Mouse (Mus musculus) adipocyte (in vitro differentiated cells): ENCODE measurements around the gene Gm7029.
A peak's percentile ranks its signal among the peaks of the same experiment; 100 is the strongest.

ENCODE experiments used
- DNase-seq: peaks from one replicate; pipeline ENCODE4 v3.0.0-alpha.2; 2016; ENCODE audit warnings: low spot score

The Gm7029 gene

DNA sequence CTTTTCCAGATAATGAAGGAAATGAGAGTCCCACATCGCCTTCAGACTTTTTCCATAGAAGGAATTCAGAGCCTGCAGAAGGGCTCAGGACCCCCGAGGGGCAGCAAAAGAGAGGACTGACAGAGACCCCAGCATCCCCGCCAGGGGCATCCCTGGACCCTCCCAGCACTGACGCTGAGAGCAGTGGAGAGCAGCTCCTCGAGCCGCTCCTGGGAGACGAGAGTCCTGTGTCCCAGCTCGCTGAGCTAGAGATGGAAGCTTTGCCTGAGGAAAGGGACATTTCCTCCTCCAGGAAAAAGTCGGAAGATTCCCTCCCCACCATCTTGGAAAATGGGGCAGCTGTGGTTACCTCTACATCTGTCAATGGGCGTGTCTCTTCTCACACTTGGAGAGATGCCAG lies 39.6 kb downstream of the Gm7029 start:
- DNase-seq = no peak

DNA sequence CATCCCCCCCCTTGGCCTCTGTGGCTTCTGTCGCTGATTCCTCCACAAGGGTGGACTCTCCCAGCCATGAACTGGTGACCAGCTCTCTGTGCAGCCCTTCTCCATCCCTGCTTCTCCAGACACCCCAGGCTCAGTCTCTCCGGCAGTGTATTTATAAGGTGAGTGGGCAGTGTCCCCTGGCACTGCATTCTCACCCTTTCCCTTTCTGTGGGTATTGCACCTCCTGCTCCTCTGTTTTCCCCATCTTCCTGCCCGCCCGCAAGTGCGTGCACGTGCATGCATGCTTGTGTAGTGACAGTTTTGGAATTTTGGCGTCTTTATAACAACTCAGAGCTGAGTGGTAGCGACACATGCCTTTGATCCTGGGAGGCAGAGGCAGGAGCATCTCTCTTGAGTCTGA lies 40.3 kb downstream of the Gm7029 start:
- no peak for DNase-seq

DNA sequence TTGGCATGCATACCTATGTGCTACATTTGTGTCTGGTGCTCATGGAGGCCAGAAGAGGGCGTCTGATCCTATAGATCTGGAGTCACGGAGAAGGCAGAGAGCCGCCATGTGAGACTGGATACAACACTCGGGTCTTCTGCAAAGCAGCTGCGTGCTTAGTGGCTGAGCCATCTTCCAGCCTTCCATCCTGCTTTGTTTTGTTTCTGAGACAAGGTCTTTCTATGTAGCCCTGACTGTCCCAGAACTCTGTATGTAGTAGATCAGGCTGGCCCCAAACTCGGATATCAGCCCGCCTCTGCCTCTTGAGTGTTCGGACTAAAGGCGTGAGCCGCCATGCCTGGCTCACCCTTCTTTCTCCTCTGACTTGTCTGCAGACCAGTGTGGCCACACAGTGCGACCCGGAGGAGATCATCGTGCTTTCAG lies 41.3 kb downstream of the Gm7029 start:
- DNase-seq = no peak

DNA sequence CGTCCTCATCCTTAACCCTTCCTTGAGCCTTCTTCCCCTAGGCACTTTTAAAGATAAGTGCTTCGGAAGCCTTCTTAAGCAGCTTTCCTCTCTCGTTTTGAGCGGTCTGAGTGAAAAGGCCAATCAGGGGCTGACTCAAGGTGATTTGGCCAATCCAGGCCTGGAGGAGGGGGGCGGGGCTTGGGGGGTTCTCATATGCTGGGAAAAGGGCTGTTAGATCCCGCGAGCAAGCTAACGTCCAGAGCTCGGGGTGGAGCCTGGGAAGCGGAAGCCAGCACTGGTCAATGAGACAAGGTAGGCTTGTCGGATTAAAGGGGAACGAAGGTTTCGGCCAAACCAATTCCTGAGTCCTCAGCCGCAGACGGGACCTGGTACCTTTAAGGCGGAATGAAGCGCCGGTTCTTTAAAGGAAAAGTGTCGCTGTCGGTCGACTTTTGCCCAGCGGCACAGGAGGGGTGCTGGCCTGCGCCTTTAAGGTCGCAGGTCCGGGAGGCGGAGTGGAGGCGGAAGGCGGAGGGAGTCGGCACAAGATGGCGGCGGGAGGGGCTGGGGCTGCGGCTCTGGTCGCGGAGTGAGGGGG lies 42.1 kb downstream of the Gm7029 start, which contains the start of the genes Tapbp and Zbtb22:
Gene Tapbp (plus strand): TSS at position 229 of the 580 bp plus-strand sequence.
Gene Zbtb22 (plus strand): TSS at position 234 of the 580 bp plus-strand sequence.
- peak; percentile 99 for DNase-seq

DNA sequence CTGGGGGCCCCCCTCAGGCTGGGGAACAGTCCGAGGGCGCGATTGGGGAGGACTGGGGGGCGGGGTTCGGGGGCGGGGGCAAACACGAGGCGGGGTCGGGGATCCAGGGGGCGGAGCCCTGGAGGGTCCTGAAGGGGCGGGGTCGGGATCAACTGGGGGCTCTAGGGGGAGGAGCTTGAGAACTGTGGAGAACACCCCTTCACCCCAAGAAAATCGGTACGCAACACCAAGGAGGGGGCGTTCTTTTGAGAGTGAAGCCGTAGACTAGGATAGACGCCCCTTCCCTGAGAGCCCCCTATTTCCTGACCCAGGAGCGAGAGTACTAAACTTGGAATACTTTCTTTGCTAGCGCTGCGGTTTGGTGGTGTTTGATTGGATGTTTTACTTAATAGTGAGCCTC lies 42.7 kb downstream of the Gm7029 start:
- no peak for DNase-seq

DNA sequence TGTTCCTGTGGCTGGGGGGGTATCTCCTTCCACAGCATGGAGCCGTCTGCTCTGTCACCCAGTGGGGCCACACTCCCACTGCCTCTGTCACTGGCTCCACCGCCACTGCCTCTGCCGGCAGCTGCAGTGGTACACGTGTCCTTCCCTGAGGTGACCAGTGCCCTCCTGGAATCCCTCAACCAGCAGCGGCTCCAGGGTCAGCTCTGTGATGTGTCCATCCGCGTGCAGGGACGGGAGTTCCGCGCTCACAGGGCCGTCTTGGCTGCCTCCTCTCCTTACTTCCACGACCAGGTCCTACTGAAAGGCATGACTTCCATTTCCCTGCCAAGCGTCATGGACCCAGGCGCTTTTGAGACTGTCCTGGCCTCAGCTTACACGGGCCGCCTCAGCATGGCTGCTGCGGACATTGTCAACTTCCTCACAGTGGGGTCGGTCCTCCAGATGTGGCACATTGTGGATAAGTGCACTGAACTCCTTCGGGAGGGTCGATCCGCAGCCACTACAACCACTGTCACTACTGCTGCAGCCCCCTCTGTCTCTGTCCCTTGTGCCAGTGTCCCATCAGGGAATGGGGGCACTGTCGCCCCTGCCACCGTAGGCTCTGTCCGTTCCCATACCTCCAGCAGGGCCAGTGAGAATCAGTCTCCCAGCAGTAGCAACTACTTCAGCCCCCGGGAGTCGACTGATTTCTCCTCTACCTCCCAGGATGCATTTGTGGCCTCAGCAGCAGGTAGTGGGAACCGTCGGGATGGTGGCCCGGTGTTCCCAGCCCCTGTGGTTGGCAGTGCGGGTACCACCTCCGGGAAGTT lies 43.4 kb downstream of the Gm7029 start:
- no peak for DNase-seq

DNA sequence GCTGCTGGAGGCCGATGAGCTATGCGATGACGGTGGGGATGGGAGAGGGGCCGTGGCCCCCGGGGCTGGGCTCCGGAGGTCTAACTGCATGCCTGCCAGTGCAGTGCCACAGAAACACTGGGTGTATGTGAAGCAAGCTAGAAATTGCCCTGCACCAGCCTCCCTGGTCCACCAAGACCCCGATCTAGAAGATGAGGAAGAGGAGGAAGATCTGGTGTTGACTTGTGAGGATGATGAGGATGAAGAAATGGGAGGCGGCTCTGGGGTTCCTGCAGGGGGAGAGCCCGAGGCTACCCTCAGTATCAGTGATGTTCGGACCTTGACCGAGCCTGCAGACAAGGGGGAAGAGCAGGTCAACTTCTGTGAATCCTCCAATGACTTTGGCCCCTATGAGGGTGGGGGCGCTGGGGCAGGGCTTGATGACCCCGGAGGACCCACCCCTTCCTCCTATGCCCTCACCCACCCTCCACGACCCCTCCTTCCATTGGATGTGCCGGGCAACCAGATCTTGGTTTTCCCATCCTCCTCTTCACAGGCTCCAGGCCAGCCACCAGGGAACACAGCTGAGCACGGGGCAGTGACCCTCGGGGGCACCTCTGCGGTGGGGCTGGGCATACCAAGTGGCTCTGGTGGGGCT lies 44.1 kb downstream of the Gm7029 start:
- DNase-seq = no peak

DNA sequence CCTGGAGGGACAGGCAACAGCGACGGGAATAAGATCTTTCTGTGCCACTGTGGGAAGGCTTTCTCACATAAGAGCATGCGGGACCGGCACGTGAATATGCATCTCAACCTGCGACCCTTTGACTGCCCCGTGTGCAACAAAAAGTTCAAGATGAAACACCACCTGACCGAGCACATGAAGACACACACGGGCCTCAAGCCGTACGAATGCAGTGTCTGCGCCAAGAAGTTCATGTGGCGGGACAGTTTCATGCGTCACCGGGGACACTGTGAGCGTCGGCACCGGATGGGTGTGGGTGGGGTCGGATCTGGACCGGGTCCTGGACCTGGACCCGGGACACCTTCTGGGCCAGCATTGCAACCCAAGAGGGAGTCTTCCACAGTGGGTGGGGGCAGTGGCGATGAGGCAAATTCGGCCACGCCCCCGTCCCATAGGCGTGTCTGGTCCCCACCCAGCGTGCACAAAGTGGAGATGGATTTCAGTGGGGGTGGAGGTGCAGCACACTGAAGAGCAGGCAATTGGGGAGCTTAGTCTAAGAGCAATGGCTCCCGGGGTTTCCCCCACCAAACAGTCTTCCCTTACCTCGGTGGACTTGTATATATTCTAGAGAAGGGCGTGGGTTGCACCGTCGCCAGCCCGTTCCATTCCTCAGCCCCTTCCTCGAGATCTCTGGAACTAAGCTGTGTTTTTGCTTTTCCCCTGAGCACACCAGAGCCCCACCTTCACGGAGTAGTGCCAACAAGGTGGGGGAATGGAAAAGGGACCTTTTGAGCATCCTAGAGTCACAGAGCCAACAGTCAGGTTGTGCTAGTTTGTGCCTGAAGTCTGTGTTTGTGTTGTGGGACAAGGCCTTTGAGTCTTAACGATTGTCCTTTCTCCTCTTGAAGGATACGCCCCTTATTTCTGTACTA lies 44.9 kb downstream of the Gm7029 start:
- DNase-seq = no peak

DNA sequence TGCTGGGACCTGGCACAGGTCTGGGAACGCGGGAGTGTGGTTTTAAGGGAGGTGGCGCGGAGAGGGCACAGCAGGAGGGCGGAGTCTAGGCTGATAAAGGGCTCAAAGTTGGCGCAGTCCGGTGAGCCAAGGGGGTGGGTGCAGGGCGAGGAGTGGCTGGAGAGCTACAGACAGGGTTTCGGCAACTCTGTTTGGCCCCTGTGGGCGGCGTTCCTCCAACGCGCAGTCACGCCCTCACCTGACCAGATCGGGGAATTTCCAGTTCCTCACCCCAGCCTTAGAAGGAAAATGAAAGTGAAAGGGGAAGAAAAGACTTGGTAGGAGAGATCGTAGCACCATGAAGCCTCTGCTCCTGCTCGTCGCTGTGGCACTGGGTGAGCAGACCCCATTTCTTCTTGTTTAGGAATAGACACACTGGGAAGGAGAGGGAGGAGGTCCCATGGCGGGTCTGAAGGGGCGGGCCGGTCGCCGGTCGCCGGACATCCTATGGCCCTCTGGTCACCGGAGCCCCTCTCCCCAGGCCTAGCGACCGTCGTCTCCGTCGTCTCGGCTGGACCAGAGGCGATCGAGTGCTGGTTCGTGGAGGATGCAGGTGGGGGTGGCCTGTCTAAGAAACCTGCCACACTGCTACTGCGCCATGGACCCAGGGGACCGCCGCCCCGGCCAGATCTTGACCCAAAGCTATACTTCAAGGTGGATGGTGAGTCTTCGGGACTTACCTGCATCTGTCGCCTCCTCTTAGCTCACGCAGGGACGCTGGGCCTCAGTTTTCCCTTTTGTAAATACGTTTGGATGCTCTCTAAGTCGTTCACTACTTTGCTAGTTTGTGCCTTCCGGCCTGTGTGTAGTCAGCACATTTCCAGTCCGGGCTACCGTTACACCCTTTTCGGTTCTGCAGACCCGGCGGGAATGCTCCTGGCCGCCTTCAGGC lies 46.0 kb downstream of the Gm7029 start:
- peak; percentile 92 for DNase-seq

DNA sequence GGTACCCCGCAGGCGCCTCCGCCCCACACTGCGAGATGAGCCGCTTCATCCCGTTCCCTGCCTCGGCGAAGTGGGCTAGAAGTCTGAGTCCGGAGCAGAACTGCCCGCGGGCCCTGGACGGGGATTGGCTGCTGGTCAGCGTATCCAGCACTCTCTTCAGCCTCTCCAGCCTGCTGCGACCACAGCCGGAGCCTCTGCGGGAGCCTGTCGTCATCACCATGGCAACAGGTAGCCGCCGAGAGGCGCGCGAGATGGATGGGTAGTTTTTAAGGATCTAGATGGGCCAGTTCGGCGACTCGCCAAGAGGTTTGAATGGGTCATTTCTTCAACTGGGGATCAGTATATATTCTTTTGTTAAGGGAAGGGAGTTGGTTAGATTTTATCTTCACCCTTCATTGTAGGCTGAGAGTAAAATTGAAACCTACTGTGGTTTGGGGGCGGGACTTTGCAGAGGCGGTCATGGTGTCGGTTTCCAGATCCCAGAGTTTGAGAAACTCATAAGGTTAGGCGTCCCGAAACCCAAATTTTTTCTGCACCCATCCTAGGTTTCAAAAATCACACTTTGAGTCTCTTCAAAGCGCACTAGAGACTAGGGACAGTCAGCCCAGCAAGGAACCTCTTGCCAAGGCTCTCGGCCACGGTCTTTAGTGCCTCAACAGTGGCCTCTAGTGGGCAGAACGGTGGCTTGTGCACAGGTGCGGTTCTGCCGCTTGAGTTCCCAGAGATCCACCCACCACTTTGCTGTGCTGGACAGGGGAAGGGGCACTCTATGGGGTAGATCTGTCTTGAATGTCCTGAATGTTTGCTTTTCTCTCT lies 46.9 kb downstream of the Gm7029 start:
- peak; percentile 93 for DNase-seq

DNA sequence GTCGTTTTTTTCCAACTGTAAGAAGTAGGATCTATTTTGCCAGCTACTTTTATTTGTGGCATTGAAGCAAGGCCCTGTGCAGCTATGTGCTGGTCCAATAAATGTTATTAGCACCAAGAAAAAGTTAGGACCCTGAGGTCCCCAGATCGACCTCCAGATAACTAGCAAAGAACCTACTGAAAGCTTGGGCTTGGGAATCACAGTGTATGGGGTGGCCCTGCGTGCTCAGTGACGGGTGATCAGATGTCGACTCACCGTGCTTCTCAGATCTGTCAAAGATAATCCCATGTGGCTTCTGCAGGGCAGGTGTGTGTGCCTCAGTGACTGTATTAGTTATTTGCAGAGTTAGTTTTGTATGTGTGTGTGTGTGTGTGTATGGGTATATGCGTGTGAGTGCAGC lies 47.7 kb downstream of the Gm7029 start:
- no peak for DNase-seq
